Mouse (Mus musculus) layer of hippocampus, postnatal 10 days (tissue): ENCODE measurements around the gene E030030I06Rik. TPM values are rescaled to one million over a fixed set of nuclear protein-coding genes. Genes with fewer than 3 reads are reported as not detected.
A peak's percentile ranks its signal among the peaks of the same experiment; 100 is the strongest.
"Not testable (repeated sequence)": the region's sequence is repeated elsewhere in the genome, so short reads cannot be mapped to it uniquely, and the experiment has no call there.

Experiments used
- DNase-seq, 2 experiments: peaks; one replicate each; pipeline ENCODE4 v3.0.0; 2021; ENCODE audit warnings: low spot score in 2 of 2
- long read RNA-seq: library from polyadenylated mRNA; stranded (forward); transcript quantifications from one replicate; pipeline ENCODE4 v2.0.0, GENCODE M21; 2023
- total RNA-seq, 2 experiments: library from RNA; stranded (reverse); gene quantifications; 2 replicates each; pipeline ENCODE4 v1.2.3; 2021

The E030030I06Rik gene
- total RNA-seq, result 1 to 10 TPM; 1.2 to 1.9 TPM
- long read RNA-seq, partial matches to known transcripts, result 0 of 1 reads
- long read RNA-seq, other reads (novel, unspliced or antisense), result 0 of 1 reads

DNA sequence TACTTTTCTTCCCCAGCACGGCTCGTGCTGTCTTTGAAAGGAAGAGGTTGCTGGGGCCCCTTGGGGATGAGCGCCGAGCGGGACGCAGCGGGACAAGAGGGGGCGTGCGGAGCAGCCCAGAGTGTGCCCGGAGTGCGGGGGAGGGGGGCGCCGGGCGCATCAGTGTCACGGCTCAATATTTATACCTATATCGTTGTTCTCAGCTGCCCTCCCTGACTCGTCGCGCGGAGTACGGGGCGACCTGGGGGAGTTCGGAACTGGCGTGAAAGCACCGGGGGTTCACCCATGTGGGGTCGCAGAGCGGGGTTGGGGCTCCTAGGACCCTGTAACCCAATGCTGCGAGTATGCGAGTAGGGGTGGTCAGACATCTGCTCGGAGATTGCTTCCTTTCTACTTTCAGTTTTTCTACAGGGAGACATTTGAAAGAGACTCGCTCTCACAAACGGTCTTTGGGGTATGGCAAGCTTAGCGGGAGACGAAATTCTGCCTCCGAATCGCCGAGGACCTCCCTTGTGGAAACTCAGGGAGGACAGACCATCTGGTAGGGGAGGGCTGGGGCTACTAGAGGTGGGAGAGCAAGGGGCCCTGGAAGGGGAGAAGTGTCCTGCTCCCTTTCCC, at the start of gene E030030I06Rik:
TSS of gene E030030I06Rik (minus strand) at position 198 of the 618 bp plus-strand sequence.
- DNase-seq, result peak; percentile 29 to 36

DNA sequence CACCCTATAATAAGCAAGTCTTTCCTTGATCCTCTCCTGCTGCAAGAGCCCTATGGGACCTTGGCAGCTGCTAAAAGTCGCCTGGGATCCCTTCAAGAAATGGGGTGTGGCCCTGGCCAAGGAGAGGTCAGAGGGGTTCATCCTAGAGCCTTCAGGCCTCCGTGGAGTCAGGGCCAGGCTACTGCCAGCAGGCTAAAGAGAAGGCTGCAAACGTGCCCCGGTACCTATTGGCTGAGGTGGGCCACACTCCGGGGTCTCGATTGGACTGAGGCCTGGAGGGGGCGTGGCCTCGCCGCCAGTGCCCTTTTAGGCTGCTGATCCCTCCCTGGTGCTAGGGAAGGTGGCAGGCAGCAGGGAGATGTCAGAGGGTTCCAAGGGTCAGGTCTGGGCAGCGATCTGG, 42.0 kb upstream of the E030030I06Rik start:
- DNase-seq, result not testable (repeated sequence)

DNA sequence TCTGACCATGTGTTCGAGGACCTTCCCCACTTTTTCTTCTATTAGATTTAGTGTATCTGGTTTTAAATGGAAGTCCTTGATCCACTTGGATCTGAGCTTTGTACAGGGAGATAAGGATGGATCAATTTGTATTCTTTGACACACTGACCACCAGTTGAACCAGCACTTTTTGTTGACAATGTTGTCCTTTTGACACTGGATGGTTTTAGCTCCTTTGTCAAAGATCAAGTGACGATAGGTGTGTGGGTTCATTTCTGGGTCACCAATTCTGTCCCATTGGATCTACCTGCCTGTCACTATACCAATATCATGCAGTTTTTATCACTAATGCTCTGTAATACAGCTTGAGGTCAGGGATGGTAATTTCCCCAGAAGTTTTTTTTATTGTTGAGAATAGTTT, 27.4 kb upstream of the E030030I06Rik start:
- not testable (repeated sequence) for DNase-seq

DNA sequence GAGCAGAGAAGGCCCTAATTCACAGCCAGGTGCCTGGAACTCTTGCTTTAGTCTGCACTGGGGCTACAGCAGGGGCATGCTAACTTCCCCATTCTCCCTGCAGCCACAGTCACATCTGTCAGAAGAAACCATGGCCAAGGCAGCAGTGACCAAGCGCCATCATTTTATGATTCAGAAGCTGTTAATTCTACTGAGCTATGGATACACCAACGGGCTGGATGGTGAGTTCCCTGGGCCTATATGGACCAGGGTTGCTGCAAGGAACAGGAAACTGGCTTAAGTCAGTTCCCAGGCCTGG, 25.1 kb upstream of the E030030I06Rik start:
- DNase-seq, result not testable (repeated sequence)

DNA sequence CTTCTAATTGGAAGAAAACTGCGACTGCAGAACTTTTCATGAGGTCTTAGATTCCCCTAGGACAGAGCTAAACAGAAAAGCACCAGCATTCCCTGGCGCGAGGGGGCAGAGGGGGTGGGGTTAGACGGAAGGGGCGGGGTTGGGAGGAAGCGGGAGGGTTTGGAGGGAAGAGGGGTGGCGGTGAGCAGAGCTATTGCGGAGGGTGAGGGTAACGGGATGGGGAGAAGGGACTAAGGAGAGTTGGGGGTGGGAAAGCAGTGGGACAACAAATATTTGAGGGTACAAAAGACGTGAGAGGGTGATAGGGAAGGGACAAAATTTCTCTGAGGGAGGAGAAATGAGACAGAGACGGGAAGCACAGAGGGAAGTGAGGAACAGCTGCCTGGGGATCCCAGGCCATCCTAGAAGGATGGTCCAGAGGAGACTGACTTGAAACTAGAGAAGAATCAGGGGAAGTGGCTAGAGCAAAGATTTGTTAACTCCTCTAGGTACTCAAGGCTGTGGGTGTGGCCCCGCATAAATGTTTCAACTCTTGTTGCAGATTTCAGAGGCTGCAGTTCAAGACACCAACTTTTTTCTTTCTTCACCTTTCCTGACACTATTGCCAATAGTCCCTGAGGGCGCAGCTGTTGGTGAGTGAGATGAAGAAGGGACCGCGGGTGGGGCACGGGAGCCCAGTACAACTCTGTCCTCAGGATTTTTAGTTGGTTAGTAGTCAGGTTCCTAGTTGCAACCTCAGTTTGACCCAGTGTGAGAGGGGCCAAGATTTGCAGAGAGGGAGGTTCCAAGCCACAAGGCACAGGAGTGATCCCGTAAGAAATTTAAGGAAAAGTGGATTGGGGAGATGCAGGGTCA, 24.5 kb upstream of the E030030I06Rik start:
- not testable (repeated sequence) for DNase-seq

DNA sequence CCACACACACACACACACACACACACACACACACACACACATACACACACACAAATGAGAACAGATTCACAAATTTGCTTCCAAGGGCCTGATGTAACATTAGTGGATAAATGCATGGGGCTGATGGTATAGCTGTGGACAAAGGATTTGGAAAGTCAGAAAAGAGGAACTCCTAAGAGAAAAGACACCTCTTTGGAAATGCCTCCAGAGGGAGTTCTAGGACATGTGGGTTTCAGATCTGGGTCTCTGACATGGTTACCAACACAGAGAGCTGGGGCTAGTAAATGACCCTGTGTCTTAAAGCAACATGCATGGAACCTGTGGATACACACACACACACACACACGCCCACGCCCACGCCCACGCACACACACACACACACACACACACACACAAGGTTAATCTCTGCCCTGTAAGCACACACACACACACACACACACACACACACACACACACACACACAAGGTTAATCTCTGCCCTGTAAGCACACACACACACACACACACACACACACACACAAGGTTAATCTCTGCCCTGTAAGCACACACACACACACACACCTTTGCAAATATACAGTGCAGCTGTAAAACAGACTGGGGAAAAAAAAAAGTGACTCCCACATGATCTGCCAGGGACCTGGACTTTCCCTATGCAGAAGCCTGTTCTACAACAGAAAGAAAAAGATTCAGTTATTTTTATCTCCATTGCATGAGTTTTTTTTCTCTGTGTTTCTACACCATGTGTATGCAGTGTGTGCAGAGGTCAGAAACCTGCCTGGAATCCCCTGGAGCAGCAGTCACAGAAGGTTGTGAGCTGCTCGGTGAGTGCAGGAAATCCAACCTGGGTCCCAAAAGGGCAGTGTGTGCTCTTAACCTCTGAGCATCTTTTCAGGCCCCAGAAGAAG, 23.6 kb upstream of the E030030I06Rik start:
- DNase-seq, result not testable (repeated sequence)

DNA sequence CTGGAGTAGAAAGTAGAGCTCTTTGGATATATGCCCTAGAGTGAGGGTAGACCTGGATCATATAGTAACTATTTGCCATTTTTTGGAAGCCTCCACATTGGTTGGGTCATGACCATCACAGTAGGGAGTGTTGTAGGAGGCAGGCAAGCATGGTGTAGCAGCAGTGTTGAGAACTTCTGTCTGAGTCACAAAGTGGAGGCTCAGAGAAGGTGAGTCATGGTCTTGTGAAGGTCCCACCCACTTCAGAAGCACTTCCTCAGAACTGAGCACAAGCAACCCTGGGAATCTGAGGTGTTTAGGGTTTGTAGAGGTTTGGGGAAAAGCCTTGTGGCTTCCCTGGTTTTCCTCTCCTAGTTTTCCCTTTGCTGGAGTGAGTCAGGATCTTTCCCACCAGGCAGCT, 20.0 kb upstream of the E030030I06Rik start:
- DNase-seq, result not testable (repeated sequence)

DNA sequence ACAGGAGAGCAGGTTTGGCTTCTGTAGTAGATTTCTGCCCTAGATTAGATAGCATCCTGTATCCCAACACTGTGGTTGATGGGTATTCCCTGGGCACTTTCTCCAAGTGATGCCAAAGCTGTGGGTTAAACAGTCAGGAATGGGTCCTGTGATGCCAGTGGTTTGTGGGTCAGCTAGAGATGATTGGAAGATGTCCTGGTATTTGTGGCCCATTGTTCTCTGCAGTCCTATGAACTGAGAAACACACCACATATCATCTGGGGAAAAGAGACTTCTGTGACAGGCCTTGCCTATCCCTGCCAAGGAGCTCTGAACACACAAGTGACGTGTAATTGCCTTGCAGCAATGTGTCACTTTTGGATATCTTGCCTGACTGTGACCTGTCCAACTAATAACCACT, 18.0 kb upstream of the E030030I06Rik start:
- not testable (repeated sequence) for DNase-seq

DNA sequence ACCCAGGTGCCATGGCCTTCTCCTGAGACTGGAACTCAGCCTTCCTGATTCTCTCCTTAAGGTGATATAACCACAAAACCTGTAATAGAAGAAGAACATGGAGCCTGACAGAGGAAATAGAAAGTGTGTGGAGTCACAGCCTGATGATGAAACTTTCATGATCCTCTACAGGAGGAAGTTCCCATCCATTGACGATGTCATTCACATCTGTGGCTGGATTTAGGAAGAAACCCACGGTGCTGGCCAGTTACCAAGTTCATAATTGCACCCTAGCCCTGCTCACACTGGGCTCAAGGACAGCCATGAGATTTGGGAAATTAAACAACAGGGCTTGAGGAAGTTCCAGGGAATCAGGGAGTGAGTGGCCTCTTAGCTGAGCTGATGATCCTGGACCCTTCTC, 17.0 kb upstream of the E030030I06Rik start:
- DNase-seq, result not testable (repeated sequence)

DNA sequence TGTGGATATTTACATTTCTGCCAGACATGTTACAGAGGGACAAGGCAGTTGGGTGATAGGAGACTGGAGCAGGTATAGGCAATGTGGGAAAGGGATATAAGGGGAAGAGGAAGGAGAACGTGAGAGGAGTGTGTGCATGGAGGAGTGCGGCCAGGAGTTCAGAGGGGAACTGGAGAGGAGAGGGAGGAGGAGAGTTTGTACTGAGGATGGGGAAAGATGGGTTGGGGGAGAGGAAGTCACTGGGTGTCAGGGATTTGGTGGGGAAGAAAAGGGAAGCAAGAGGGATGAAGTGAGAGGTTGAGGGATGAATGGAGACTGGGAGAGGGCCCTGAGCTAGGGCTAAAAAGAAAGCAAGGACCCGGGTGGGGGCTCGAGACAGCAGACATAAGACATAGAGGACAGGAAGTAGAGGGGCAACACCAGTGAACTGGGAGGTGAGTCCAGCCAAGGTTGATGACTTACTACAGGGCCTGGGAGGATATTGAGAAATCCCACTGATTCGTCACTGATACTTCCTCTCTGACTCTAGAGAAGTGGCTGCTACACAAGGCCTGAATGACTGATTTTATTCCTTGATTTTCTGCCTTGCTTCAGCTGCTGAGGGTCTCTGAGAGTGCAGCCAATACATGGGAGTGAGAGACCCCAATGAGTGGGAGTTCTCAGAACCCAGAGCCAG, 16.4 kb upstream of the E030030I06Rik start:
- not testable (repeated sequence) for DNase-seq

DNA sequence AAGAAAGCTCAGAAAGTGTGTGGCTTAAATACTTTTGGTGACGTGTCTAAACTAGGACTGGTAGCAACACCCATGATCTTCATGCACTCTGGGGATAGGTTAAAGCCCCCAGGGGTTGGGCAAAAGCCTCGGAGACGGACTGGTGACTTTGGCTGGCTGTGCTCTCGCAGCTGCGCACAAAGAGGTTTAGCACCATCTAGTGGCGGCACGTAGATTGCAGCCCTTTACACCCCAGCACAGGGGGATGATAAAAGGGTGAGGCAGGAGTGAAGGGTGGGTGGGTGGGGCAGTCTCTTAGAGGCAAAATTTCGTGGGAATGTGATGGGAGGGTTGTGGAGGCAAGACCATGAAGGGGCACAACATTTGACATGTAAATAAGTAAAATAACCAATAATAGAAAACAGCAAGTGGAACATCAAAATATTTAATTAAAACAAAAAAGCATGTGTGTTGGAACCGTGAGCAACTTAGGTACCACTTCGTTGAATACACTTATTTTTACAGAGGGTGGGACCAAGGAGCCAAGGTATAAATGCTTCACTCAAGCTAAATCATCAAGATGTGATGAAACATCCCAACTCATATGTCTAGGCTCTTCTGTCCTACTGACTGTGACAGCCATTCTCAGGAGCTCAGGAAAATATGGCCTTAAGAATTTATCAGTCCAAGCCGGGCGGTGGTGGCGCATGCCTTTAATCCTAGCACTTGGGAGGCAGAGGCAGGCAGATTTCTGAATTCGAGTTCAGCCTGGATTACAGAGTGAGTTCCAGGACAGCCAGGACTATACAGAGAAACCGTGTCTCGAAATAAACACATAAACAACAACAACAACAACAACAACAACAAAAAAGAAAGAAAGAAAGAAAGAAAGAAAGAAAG, 14.9 kb upstream of the E030030I06Rik start:
- peak; percentile 81 to 83 for DNase-seq

DNA sequence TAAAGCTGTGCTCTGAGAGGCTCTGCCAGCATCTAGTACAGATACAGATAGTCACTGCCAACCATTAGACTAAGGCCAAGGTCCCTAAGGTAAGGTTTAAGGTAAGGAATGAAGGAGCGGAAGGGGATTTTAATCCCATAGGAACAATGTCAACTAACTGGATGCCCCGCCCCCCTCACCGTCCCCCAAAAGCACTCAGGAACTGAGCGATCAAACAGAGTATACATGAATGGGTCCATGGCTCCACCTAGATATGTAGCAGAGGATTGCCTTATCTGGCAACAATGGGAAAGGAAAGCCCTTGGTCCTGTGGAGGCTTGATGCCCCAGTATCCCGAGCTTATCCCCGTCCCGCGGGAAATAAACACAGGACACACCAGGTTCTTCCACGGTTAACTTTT, 14.2 kb upstream of the E030030I06Rik start:
- not testable (repeated sequence) for DNase-seq

DNA sequence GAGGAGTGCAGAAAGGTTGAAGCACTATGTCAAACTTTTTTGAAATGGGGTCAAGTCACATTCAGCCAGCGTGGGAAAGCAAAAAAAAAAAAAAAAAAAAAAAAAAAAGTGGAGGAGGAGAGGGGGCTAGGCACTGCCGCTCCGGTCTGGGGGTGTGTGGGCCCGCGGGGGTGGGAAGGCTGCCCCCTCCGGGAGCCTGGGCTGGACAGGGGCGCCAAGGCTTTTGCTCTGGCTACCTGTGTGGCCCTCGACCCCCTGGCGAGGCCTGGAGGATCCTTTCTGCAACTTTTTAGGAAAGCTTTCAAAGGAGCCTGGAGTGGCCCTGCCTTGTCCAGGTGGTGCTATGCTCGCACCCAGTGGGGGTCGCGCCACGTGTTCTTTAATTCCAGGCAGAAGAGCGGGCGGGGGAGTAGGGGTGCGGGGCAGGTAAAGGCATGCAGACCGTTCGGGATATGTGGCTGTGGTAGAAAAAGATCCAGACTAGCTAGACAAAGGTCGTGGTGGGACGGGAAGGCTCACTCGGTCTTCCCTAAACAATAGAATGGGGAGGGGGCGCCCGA, 10.6 kb upstream of the E030030I06Rik start:
- DNase-seq, result no peak

DNA sequence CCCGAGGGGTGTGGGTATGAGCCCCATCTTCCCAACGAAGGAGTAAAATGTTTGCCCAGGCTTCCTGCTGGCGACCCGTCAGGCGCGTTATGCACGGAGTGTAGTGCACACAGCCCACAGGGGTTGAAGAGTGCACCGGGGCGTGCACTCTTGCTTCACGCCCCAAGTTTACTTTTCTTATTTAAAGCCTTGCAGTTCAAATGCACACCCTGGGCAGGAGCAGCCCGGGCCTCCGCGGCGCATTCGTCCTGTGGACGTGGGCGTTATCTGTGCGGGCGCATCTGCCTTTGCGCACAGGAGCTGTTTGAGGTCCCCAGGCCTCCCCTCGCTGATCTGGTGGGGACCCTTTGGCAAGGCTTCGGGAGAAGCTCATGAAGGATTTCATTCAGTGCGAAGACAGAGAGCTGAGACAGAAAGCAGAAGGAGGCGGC, 10.1 kb upstream of the E030030I06Rik start:
- no peak for DNase-seq

DNA sequence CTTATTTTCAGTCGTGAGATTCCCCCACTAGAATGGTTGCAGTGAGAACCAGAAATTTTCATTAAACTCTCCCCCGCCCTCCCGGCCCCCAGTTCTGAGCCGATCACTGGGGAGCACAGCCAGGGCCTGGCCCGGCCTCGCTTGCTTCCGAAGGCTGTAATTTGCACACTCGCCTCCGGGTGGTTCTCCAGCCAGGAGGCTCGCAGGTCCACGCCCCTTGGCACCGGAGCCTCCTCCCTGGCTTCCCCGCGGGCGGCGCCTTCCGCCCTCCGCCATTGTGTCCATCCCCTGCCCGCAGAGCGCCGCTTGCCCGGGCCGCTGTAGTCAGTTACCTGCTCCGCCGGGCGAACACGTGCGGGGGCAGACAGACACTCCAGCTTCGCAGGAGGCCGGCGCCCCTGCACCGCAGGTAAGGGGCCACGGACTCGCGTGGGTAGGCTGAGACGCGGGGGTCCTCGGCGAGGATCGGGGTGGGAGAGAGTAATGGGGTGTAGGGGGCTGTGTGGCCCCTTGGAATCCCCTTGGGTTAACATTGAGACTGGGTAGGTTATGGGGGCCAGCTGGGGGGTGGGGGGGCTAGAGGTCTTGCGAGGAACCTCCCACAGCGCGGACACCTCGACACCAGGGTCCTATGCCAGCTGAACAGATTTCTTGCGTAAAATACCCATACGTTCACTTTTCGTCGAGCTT, 9.4 kb upstream of the E030030I06Rik start, which contains the start of the genes Raet1e and H60b:
TSS of gene Raet1e (plus strand) at position 260 of the 690 bp plus-strand sequence.
TSS of gene H60b (plus strand) at position 277 of the 690 bp plus-strand sequence.
- DNase-seq, result peak in 1 of 2 experiments; percentile 23

DNA sequence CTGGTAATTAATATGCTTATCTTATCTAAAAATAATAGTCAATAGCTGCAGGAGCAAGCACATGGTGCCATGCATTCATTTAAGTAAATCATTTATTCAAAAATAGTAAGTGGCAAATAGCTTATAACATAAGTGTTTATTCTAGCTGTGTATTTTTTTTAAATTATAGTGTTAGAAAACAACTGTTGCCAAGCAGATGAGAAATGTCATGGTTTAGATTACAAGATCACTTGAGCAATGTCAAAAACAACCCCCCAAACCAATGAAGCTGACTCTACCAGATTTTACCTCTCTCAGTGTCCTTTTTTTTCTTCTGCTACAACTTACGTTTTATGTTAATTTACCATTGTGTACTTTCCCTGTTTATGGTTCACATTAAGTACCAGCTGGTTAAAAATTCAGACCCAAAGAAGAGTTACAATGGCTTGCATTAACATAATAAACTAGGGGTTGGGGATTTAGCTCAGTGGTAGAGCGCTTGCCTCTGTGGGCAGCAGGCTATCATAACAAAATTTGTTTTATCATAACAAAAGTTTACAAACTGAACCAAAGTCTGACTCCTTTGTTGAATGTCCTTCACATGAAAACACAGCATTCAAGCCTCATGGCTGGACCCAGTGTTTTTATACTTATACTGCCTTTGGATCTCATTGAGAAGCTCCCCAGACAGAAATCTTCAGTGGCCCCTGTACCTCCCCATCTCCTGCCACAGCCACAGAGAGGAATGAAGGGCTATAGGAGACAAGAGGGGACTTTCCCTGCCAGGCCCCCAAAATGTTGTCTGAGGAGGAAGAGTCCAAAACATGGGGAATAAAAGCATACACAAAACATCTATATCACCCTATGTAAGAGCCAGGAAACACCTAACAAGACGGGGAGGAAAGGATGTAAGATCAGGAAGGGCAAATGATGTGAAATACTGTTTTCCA, 6.1 kb upstream of the E030030I06Rik start:
- DNase-seq, result no peak

DNA sequence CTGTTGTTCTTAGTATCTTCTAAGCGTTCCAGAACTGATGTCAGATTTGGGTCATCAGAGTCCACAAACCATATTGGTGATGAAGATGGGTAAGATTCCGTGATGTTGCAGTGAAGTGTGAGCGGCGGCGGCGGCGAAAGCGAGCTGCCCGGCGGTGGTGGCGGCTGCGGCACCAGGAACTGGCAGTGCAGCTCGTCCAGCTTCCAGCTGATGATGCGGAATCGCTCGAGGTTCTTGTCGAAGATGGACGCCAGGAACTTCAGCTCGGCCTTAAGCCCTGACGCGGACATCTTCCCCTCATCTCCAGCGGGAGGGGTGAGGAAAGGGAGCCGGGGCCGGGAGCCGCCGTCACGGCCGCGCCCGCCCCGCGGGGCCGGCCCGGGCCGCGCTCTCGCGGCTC, 5.1 kb upstream of the E030030I06Rik start:
- DNase-seq, result not testable (repeated sequence)
